8 mouse cellular contexts compared by ENCODE assay signal in the genomic region with DNA sequence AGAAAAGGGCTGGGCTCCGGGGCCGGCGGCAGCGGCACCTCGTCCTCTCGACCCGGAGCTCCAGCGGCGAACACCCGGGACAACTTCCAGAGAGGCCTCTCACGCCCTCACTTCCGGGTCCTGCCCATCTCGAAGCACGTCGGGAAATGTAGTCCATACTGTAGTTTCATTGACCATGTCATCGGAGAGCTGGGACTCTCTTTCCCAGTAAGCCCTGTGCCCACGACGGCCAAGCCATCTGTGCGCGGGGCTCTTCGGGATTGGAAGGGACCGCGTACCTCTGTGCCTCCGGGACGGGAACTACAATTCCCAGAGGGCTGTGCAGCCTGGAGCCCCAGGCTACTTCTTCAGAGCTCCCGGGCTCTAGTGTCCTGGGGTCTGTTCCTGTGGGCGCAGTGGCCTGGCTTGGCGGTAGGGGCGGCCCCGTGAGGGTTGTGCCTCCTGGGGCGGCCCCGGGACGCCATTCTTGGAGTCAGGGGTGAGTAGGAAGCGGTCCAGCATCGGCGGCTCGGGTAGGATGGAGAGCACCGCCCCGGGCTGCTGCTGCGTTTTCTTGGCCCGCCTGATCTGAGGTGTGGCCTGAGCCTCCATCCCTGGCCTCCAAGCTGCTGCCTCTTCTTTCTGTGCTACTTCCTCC. TPM values are rescaled to one million over a fixed set of nuclear protein-coding genes. Genes with fewer than 3 reads are reported as not detected.
DNase-seq lines count a peak whose midpoint lies in the region; ATAC-seq and TF ChIP-seq lines count a peak whose summit lies in the region.

A gene (minus strand): TSS at position 61 of the 637 bp plus-strand sequence.
A gene (plus strand): TSS at position 263 of the 637 bp plus-strand sequence.

- H3K4me3 ChIP-seq in gastrocnemius, adult 2 months = peak within 1 kb of the TSS; percentile 77
- peak within 1 kb of the TSS; percentile 80 for H3K4me3 ChIP-seq in hindbrain, postnatal 0 days (ENCODE audit: low read length)
- peak within 1 kb of the TSS; percentile 98 for H3K4me3 ChIP-seq in left cerebral cortex, adult 2 months

- no peaks in the 10 kb centered on the region for H3K9me3 ChIP-seq in hindbrain, postnatal 0 days (ENCODE audit: low read length)

- H3K4me1 ChIP-seq in hindbrain, postnatal 0 days (ENCODE audit: insufficient read depth, low read length) = peaks cover 4% of the 10 kb centered on the region

- H3K27ac ChIP-seq in gastrocnemius, adult 2 months = peak within 1 kb of the TSS; percentile 95
- peak within 1 kb of the TSS; percentile 68 for H3K27ac ChIP-seq in hindbrain, postnatal 0 days
- peak within 1 kb of the TSS; percentile 95 for H3K27ac ChIP-seq in left cerebral cortex, adult 2 months

- WGBS in hindbrain, postnatal 0 days = under 1% methylated on average over 41 of the region's 41 CpGs

- peak; percentile 98 for ATAC-seq in common myeloid progenitor, adult 5-6 weeks (replicated peaks; ENCODE audit: low read depth, poor library complexity, severe bottlenecking)
- ATAC-seq in hindbrain, postnatal 0 days = peak; percentile 100
- peak; percentile 97 for ATAC-seq in megakaryocyte, adult 5-6 weeks (ENCODE audit: poor library complexity, severe bottlenecking)

- H3K9ac ChIP-seq in hindbrain, postnatal 0 days (replicated peaks; ENCODE audit: low read length) = peak within 1 kb of the TSS; percentile 84

- H3K27me3 ChIP-seq in hindbrain, postnatal 0 days (ENCODE audit: insufficient read depth, low read length) = no peaks in the 10 kb centered on the region

- H3K4me2 ChIP-seq in hindbrain, postnatal 0 days (ENCODE audit: low read depth, low read length) = peak within 1 kb of the TSS; percentile 86

- peak; percentile 99 for DNase-seq in ZHBTc4 (ENCODE audit: low read depth, low spot score)
- peak; percentile 96 for DNase-seq in gastrocnemius, adult 2 months
- peak; percentile 99 for DNase-seq in hindbrain, postnatal 0 days (ENCODE audit: low spot score)
- DNase-seq in left cerebral cortex, adult 2 months (ENCODE audit: extremely low spot score in 1 of 2, low spot score in 2 of 2) = peak; percentile 91 to 95
- peak; percentile 94 to 96 for DNase-seq in right cerebral cortex, adult 2 months (ENCODE audit: low spot score in 2 of 2)
- peak; percentile 94 for DNase-seq in urinary bladder, postnatal 14 days (ENCODE audit: low spot score)

- TF ChIP-seq CTCF in gastrocnemius, adult 2 months (IDR thresholded peaks at IDR 0.05) = no peak
- TF ChIP-seq CTCF in hindbrain, postnatal 0 days (IDR thresholded peaks at IDR 0.05; ENCODE audit: low read depth) = no peak
- no peak for TF ChIP-seq CTCF in left cerebral cortex, adult 2 months (IDR thresholded peaks at IDR 0.05)

- H3K36me3 ChIP-seq in hindbrain, postnatal 0 days (ENCODE audit: insufficient read depth, low read length) = no peaks in the 10 kb centered on the region

- intact Hi-C loops in gastrocnemius, adult 2 months (cut with DNase I) = loop anchor here (2.0 to 5.0 kb wide), 2 partner anchors 52 to 805 kb away; a partner anchor contains a TSS
- intact Hi-C loops in left cerebral cortex, adult 2 months (cut with DNase I) = loop anchor here (2.0 to 5.0 kb wide), 2 partner anchors 52 to 235 kb away; a partner anchor contains a TSS

RNA-seq across cellular contexts. Expression of the first gene that starts in this region (rescaled TPM):
- total RNA-seq in common myeloid progenitor, adult 5-6 weeks (2017) = 71.2 and 86.8 TPM in 2 replicates
- 10 to 100 TPM; 29.8 to 31.9 TPM for total RNA-seq in gastrocnemius, adult 2 months (2021)
- 15.1 and 27.3 TPM in 2 replicates for total RNA-seq in hindbrain, postnatal 0 days (2014; rRNA removed)
- 50.4 and 52.5 TPM in 2 replicates for polyA plus RNA-seq in hindbrain, postnatal 0 days (2015; fragmentation: Nextera tagmentation; extraction: Ambion mirVana)
- 10 to 100 TPM; 33.7 to 38.3 TPM for total RNA-seq in left cerebral cortex, adult 2 months (2021)
- total RNA-seq in megakaryocyte, adult 5-6 weeks (2015) = 77.7 and 87.1 TPM in 2 replicates
- 75.8 and 80.7 TPM in 2 replicates for total RNA-seq in megakaryocyte, adult 5-6 weeks (2017)

RNA-seq across cellular contexts. Expression of the second gene that starts in this region (rescaled TPM):
- total RNA-seq in common myeloid progenitor, adult 5-6 weeks (2017) = 10.9 and 11.5 TPM in 2 replicates
- total RNA-seq in gastrocnemius, adult 2 months (2021) = 1 to 10 TPM; 2.5 to 2.8 TPM
- 4.7 and 10.9 TPM in 2 replicates for total RNA-seq in hindbrain, postnatal 0 days (2014; rRNA removed)
- 2.9 and 3.4 TPM in 2 replicates for polyA plus RNA-seq in hindbrain, postnatal 0 days (2015; fragmentation: Nextera tagmentation; extraction: Ambion mirVana)
- 10 to 100 TPM; 12.7 to 13.3 TPM for total RNA-seq in left cerebral cortex, adult 2 months (2021)
- 4.0 TPM in 2 replicates for total RNA-seq in megakaryocyte, adult 5-6 weeks (2015)
- 4.0 and 4.4 TPM in 2 replicates for total RNA-seq in megakaryocyte, adult 5-6 weeks (2017)

Comparison
In these comparisons a context has a peak if more than half of its experiments do, and no peak if none do; other contexts are left out.
1. Peak in every context shown above with its lines: DNase-seq, ATAC-seq, H3K4me3 ChIP-seq and H3K27ac ChIP-seq.